Mouse (Mus musculus) limb, embryonic 13.5 days (tissue): ENCODE measurements at regions not wholly inside any gene's neighbourhood (a gene's known extent, or its start where the extent isn't known, plus 50 kb on each side); places are given as distances from the start of the nearest gene placed in this dataset.

Experiments
- ATAC-seq: fragments of 200-750 bp; cut with Nextera tagmentation; 2 replicates; pipeline ENCODE4 v1.8.0; 2017; ENCODE audit warnings: low read depth, moderate number of reproducible peaks, moderate TSS enrichment; ENCODE audit not compliant: low FRiP score
- H3K27ac ChIP-seq: fragments of 300-500 bp; sonication (generic); 2 replicates; pipeline ENCODE4 v1.5.1; 2015; ENCODE audit warnings: inconsistent platforms, mild to moderate bottlenecking, moderate library complexity
- H3K27me3 ChIP-seq: fragments of 300-500 bp; sonication (generic); 2 replicates; pipeline ENCODE4 v1.6.1; 2015; ENCODE audit warnings: mild to moderate bottlenecking, inconsistent platforms
- H3K36me3 ChIP-seq: fragments of 300-500 bp; sonication (generic); 2 replicates; pipeline ENCODE4 v1.6.1; 2015; ENCODE audit warnings: inconsistent platforms, mild to moderate bottlenecking, moderate library complexity
- H3K4me1 ChIP-seq: fragments of 300-500 bp; sonication (generic); 2 replicates; pipeline ENCODE4 v1.6.1; 2015; ENCODE audit warnings: inconsistent platforms
- H3K4me2 ChIP-seq: fragments of 300-500 bp; sonication (generic); replicated peaks from 2 replicates; pipeline ENCODE4 v1.6.1; 2015; ENCODE audit warnings: inconsistent platforms, mild to moderate bottlenecking, moderate library complexity
- H3K4me3 ChIP-seq: fragments of 300-500 bp; sonication (generic); 2 replicates; pipeline ENCODE4 v1.5.1; 2015; ENCODE audit warnings: moderate library complexity, mild to moderate bottlenecking, inconsistent platforms
- H3K9ac ChIP-seq: fragments of 300-500 bp; sonication (generic); 2 replicates; pipeline ENCODE4 v1.6.1; 2015; ENCODE audit warnings: mild to moderate bottlenecking, inconsistent platforms
- H3K9me3 ChIP-seq: fragments of 300-500 bp; sonication (generic); 2 replicates; pipeline ENCODE4 v1.6.1; 2016; ENCODE audit warnings: inconsistent platforms
- WGBS: fragments of 180-500 bp; shearing (Covaris S2); methylation state at CpG from one replicate; pipeline ENCODE4 v1.1.7; 2015; 5-methylcytosine and 5-hydroxymethylcytosine counted together

DNA sequence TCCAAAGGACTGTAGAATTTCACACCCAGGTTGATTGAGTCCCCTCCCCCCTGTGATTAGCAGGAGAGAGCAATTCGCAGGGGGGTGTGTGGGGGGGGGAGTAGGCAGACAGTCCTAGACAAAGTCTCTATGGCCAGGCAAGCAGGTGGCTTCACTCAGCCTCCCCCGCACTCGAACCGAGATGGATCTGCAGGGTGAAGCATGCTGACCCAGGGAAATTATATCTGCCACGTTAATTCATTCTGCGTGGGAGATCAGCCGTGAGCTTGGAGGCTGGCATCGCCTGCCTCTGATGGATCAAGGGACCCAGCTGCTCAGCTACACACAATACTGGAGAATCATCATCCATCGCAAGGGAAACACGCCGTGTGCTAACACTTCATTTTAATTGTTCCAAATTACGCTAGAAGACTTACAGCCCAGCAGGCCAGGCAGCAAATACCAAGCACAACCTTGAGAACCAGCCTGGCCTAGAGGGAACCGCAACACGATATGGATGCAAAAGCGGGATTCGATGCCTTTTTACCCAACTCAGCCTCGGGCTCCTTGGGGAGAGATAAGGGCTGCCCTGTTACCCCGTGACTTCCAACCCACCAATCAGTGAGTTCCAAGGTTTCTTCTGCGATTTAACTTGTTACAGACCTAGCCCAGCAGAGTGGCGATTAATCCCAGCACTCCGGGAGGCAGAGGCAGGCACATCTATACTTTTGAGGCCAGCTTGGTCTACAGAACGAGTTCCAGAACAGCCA, 137.7 kb upstream of the Top1 start:
- H3K9me3 ChIP-seq, result no peaks in the 10 kb centered on the region
- H3K4me3 ChIP-seq, result no peak overlapping the region
- WGBS, result 46% methylated on average over 22 of the region's 22 CpGs
- no peak overlapping the region for H3K27ac ChIP-seq
- 0 out of 2 replicates have a peak, but pooled peaks cover 8% of the 10 kb centered on the region for H3K27me3 ChIP-seq
- ATAC-seq, result no peak
- H3K4me1 ChIP-seq, result peaks cover 10% of the 10 kb centered on the region
- H3K9ac ChIP-seq, result no peak overlapping the region
- H3K4me2 ChIP-seq, result no peak overlapping the region
- H3K36me3 ChIP-seq, result no peaks in the 10 kb centered on the region

DNA sequence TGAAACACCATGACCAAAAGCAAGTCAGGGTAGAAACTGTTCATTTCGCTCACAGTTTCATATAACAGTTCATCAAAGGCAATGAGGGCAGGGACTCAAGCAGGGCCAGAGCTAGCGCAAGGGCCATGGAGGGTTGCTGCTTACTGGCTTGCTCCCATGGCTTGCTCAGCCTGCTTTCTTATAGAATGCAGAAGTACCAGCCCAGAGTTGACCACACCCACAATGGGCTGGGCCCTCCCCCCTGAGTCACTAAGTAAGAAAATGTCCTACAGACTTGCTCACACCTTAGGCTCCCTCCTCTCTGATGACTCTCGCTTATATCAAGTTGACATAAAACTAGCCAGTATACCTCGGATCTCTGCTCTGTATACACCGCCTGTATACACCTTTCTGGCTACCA, 135.5 kb upstream of the Top1 start:
- H3K27me3 ChIP-seq, result peaks cover 5% of the 10 kb centered on the region; the same call in 1 of the 2 replicates
- no peak overlapping the region for H3K27ac ChIP-seq
- H3K9ac ChIP-seq, result no peak overlapping the region
- H3K9me3 ChIP-seq, result no peaks in the 10 kb centered on the region
- no peak overlapping the region for H3K4me3 ChIP-seq
- no peaks in the 10 kb centered on the region for H3K4me1 ChIP-seq
- H3K4me2 ChIP-seq, result no peak overlapping the region
- no peak for ATAC-seq
- no peaks in the 10 kb centered on the region for H3K36me3 ChIP-seq
- 95% methylated on average over 5 of the region's 5 CpGs for WGBS

DNA sequence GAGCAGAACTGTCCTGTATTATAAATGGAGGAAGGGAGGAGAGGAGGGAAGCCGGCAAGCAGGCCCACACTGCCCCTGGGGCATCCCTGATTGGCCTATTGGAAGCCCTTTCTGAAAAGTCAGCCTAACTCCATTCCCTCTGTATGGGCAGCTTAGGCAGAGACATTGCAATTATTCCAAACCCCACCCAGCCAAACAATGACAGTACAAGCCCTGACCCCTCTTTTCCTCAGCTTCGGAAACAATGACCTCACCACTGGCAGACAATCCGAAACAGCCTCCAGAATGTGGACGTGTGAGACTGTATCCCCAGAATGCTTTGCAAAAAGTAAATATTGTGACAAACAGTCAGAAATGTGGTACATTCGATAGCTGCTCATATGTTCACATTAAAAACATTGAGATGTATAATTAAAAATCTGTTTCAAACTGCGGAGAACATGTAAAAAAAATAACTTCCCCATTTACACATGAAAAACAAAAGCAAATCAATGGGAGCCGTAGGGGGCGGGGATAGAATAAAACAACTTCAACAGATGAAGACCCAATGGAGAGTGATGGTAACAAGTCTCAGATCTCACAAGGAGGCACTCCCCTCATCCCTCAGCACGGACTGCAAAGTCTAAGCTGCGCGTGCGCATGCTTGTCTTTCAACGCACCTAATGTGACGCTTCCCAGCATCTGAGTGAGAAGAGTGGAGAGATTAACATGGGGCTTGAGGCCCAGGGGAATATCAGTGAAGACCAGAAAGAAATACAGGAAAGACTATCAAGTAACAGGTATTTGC, 134.9 kb upstream of the Top1 start:
- peaks cover 10% of the 10 kb centered on the region; the same call in 1 of the 2 replicates for H3K27me3 ChIP-seq
- 64% methylated on average over 14 of the region's 14 CpGs for WGBS
- H3K27ac ChIP-seq, result no peak overlapping the region
- H3K9me3 ChIP-seq, result no peaks in the 10 kb centered on the region
- no peak overlapping the region for H3K9ac ChIP-seq
- no peak overlapping the region for H3K4me2 ChIP-seq
- no peaks in the 10 kb centered on the region for H3K36me3 ChIP-seq
- H3K4me1 ChIP-seq, result no peaks in the 10 kb centered on the region
- peak; percentile 28; the same call in 1 of the 2 replicates for ATAC-seq
- no peak overlapping the region for H3K4me3 ChIP-seq

DNA sequence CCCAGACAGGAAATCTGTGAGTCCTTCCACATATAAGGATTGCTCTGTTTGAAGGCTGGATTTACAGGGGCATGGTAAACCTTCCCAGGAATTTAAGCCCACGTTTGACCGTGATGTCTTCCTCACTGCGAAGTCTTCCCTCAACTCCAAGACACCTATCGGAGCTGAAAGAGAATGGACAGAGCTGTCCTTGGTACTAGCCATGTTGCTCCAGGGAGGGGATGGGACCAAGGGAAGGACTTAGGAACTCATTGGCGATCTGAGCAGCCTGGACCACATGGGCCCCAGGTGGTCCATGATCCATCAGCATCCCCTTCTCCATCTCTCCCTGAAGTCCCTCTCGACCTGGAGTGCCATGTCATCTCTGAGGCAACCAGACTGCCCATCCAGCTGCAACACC, 130.1 kb upstream of the Top1 start:
- Histone ChIP-seq H3K27ac (no peak overlapping the region), H3K4me1 (no peaks in the 10 kb centered on the region), H3K27me3 (peaks cover 29% of the 10 kb centered on the region), H3K9me3 (no peaks in the 10 kb centered on the region), H3K9ac (no peak overlapping the region), H3K4me2 (no peak overlapping the region), H3K36me3 (no peaks in the 10 kb centered on the region), H3K4me3 (no peak overlapping the region)
- no peak for ATAC-seq
- WGBS, result 50% methylated on average over 6 of the region's 6 CpGs

DNA sequence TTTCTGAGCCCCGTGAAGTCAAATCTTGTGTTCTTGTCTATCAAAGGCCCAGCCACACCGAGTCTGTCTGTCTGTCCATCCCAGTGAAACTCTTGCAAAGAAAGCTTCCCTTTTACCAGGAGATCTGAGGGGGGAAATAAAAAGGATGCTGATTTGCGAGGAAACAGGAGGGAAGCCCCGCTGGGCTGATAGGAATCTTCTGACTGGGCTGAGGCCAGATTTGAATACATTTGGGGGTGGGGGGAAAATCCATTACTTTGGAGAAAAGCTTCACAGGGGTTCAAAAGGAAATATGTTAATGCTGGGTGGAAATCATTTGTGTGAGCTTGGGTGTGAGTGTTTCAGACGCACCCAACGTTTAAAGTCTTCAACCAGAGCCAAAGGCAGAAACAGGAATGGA, 129.2 kb upstream of the Top1 start:
- Histone ChIP-seq H3K9ac (no peak overlapping the region), H3K9me3 (no peaks in the 10 kb centered on the region), H3K4me2 (no peak overlapping the region), H3K4me1 (no peaks in the 10 kb centered on the region), H3K27ac (no peak overlapping the region), H3K36me3 (no peaks in the 10 kb centered on the region), H3K4me3 (no peak overlapping the region), H3K27me3 (peaks cover 29% of the 10 kb centered on the region)
- ATAC-seq, result no peak
- WGBS, result 19% methylated on average over 6 of the region's 6 CpGs

DNA sequence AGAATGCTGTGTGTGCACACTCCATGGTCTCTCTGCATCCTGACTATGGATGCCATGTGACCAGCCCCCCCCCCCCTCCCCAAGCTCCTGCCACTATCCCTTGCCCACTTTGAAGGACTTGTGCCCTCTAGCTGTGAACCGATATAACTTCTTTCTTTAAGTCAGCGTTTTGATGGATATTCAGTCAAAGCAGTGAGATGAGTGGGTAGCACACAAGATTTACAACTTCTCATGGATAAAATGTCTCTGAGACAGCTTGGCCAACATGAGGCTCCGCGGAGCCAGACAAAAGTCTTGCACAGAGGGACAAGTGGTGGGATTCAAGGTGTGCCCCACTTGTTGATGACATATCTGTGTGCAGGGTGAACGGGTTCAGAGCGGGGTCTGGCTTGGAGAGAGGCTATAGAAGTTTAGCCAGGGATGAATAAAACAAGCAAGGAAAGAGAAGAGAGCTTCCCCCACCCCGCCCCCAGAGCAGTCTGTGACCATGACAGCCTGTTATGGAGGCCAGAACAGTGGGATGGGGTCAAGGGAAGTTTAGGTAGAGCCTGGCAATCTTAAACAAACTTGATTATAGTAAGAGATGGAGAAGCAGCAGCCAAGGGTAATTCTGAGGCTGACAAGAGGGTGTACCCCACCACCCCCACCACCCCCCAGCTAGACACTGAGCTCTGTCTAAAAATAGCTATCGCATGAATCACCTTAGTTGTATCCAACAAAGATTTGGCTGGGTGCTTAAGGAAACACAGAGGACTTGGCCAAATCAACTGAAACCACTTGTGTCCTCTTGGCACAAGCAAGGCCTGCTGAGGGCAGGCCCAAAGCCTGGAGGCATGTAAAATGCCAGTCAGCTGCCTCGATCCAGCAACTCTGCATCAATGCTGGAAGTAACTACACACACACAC, 120.1 kb upstream of the Top1 start:
- no peaks in the 10 kb centered on the region for H3K9me3 ChIP-seq
- no peak for ATAC-seq
- 78% methylated on average over 9 of the region's 9 CpGs for WGBS
- 0 out of 2 replicates have a peak, but pooled peaks cover 4% of the 10 kb centered on the region for H3K27me3 ChIP-seq
- H3K9ac ChIP-seq, result no peak overlapping the region
- H3K4me2 ChIP-seq, result no peak overlapping the region
- H3K36me3 ChIP-seq, result no peaks in the 10 kb centered on the region
- H3K4me1 ChIP-seq, result peaks cover 28% of the 10 kb centered on the region
- no peak overlapping the region; the same call in 1 of the 2 replicates for H3K27ac ChIP-seq
- no peak overlapping the region for H3K4me3 ChIP-seq

DNA sequence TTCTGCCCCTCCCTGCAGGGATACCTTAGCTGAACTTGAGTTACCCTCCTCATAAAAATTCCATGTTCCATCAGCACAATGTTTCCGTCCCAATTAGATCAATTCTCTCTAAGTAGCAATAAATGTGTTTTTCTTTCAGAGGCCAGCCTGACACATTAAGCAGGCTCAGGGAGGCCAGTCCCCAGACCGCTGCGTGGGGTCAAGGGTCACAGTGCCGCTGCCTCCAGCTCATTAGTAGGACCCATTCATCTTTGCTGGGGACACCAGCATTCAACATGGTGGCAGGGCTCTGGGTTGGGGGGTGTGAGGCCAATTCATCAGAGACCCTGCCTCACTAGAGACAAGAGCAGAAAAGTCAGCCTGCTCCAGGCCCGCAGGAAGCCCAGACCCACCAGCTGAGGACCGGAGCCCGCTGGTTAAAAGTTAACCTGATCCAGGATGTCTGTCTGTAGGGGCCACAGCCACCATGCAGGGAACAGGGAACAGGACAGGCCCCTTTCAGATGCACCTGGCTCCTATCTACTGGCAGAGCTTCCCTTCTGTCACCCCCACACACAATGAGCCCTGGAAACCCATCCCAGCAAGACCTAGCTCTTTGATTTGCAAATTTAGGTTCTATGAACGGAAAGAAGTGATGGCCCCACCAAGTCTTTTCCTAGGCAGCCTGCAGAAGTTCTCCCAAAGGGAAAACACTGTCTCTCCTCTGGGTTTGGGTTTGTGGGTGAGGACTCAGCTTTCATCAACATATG, 119.1 kb upstream of the Top1 start:
- Histone ChIP-seq H3K27me3 (0 out of 2 replicates have a peak, but pooled peaks cover 4% of the 10 kb centered on the region), H3K9ac (no peak overlapping the region), H3K36me3 (no peaks in the 10 kb centered on the region), H3K4me3 (no peak overlapping the region), H3K4me2 (no peak overlapping the region), H3K27ac (no peak overlapping the region; the same call in 1 of the 2 replicates), H3K9me3 (no peaks in the 10 kb centered on the region), H3K4me1 (peaks cover 31% of the 10 kb centered on the region)
- 20% methylated on average over 8 of the region's 8 CpGs for WGBS
- no peak for ATAC-seq

DNA sequence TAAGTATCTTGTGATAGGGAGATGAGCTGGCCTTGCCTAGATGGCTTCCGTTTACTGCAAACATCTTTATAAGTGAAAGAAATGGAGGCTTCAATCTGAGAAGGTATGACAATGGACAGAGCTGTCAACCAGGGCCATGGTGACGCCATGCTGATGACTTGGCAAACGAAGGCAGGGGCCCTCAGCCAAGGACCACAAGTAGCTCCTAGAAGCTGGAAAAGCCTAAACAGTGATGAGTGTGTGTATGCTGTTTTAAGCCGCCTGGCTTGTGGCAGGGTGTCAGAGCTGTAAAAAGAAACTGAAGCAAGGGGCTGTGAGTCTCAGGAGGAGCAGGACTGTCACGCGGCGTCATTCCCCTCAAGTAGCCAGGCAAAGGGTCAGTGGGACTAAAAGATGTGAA, 116.4 kb upstream of the Top1 start:
- H3K9me3 ChIP-seq, result no peaks in the 10 kb centered on the region
- 0 out of 2 replicates have a peak, but pooled peaks cover 4% of the 10 kb centered on the region for H3K27me3 ChIP-seq
- 39% methylated on average over 7 of the region's 7 CpGs for WGBS
- no peak overlapping the region for H3K4me3 ChIP-seq
- ATAC-seq, result no peak
- H3K4me1 ChIP-seq, result peaks cover 31% of the 10 kb centered on the region
- no peak overlapping the region for H3K9ac ChIP-seq
- H3K36me3 ChIP-seq, result no peaks in the 10 kb centered on the region
- H3K27ac ChIP-seq, result no peak overlapping the region
- no peak overlapping the region for H3K4me2 ChIP-seq

DNA sequence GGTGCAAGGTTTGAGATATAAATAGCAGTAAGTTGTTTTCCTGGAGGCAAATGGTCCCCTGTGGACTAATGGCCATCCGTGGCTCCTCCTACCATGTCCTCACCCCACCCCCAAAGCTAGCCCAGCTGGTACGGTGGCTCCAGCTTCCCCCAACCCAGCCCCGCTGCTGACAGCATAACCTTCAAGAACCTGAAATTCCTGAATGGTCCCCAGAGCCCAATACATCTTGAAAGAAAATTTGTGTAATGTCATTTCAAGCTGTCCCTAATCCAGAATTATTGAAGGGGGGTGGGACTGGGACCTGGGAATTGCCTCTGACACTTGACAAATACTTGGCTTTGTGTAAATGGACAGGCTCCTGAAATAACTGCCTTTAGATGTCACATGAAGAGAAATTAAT, 115.3 kb upstream of the Top1 start:
- Histone ChIP-seq H3K36me3 (no peaks in the 10 kb centered on the region), H3K4me2 (no peak overlapping the region), H3K9me3 (no peaks in the 10 kb centered on the region), H3K4me3 (no peak overlapping the region), H3K4me1 (peaks cover 30% of the 10 kb centered on the region), H3K9ac (no peak overlapping the region), H3K27ac (no peak overlapping the region), H3K27me3 (0 out of 2 replicates have a peak, but pooled peaks cover 4% of the 10 kb centered on the region)
- 15% methylated on average over 3 of the region's 3 CpGs for WGBS
- ATAC-seq, result no peak

DNA sequence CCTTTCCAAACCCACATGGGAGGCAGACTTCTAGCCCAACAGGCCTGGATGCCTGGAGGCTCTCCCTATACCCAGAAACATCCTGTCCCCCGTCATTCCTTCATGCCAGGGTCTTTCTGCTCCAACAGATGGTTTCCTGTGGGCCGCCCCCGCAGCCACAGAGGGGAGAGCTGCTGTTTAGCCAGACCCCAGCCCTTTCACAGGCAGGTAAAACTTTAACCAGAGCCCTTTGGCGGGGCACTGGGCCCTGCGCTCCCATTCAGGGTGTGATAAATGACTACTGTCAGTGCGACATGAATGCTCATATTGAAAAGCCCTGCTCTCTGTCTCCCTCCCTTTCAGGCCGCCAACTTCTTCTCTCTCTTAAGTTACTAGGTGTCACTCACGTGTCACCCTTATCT, 108.4 kb upstream of the Top1 start:
- H3K9ac ChIP-seq, result no peak overlapping the region
- H3K4me1 ChIP-seq, result no peaks in the 10 kb centered on the region
- no peak overlapping the region for H3K4me2 ChIP-seq
- H3K9me3 ChIP-seq, result no peaks in the 10 kb centered on the region
- no peaks in the 10 kb centered on the region for H3K36me3 ChIP-seq
- no peak for ATAC-seq
- no peak overlapping the region for H3K4me3 ChIP-seq
- no peak overlapping the region for H3K27ac ChIP-seq
- 33% methylated on average over 8 of the region's 8 CpGs for WGBS
- H3K27me3 ChIP-seq, result no peaks in the 10 kb centered on the region

DNA sequence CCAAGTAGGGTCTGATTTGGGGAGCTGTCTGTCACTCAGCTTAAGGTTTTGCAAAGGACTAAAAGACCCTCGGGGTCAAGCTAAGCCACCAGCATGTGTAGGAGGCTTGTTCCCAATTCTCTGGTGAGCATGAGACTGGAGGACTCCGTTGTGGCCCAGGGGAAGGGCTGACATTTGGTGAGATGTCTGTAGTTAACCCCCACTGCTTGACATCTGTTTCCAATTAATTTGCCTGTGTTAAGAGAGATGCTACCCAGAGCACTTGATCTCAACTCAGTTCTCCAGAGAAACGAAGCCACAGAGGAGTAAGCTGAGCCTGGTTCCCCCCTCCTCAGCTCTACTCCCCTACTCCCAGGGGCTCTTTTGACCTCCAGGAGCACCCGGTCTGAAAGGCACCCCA, 100.2 kb upstream of the Top1 start:
- Histone ChIP-seq H3K9me3 (no peaks in the 10 kb centered on the region), H3K36me3 (no peaks in the 10 kb centered on the region), H3K27me3 (no peaks in the 10 kb centered on the region), H3K4me1 (peaks cover 14% of the 10 kb centered on the region), H3K4me3 (no peak overlapping the region), H3K9ac (no peak overlapping the region), H3K27ac (no peak overlapping the region), H3K4me2 (no peak overlapping the region)
- WGBS, result 2% methylated on average over 4 of the region's 4 CpGs
- ATAC-seq, result no peak
